Mouse (Mus musculus) forebrain, embryonic 12.5 days (tissue): ENCODE measurements at regions not wholly inside any gene's neighbourhood (a gene's known extent, or its start where the extent isn't known, plus 50 kb on each side); places are given as distances from the start of the nearest gene placed in this dataset.
A peak's percentile ranks its signal among the peaks of the same experiment; 100 is the strongest.

ENCODE experiments used
- ATAC-seq: fragments of 200-750 bp; cut with Nextera tagmentation; 2 replicates; pipeline ENCODE4 v1.8.0; 2017; ENCODE audit warnings: moderate TSS enrichment; ENCODE audit not compliant: low FRiP score
- H3K27ac ChIP-seq: fragments of 300-500 bp; sonication (generic); 2 replicates; pipeline ENCODE4 v1.5.1; 2016; ENCODE audit warnings: mild to moderate bottlenecking
- H3K27me3 ChIP-seq: fragments of 300-500 bp; sonication (generic); 2 replicates; pipeline ENCODE4 v1.6.1; 2016; ENCODE audit warnings: mild to moderate bottlenecking
- H3K36me3 ChIP-seq: fragments of 300-500 bp; sonication (generic); replicated peaks from 2 replicates; pipeline ENCODE4 v1.6.1; 2016; ENCODE audit warnings: mild to moderate bottlenecking
- H3K4me1 ChIP-seq: fragments of 300-500 bp; sonication (generic); 2 replicates; pipeline ENCODE4 v1.6.1; 2016
- H3K4me2 ChIP-seq: fragments of 300-500 bp; sonication (generic); 2 replicates; pipeline ENCODE4 v1.6.1; 2016; ENCODE audit warnings: mild to moderate bottlenecking, moderate library complexity
- H3K4me3 ChIP-seq: fragments of 300-500 bp; sonication (generic); replicated peaks from 2 replicates; pipeline ENCODE4 v1.5.1; 2016; ENCODE audit warnings: mild to moderate bottlenecking
- H3K9ac ChIP-seq: fragments of 300-500 bp; sonication (generic); 2 replicates; pipeline ENCODE4 v1.6.1; 2016; ENCODE audit warnings: mild to moderate bottlenecking
- H3K9me3 ChIP-seq: fragments of 300-500 bp; sonication (generic); 2 replicates; pipeline ENCODE4 v1.6.1; 2016
- WGBS: fragments of 180-500 bp; shearing (Covaris S2); methylation state at CpG from one replicate; pipeline ENCODE4 v1.1.7; 2016; 5-methylcytosine and 5-hydroxymethylcytosine counted together

- Histone ChIP-seq H3K4me2 (no peak overlapping the region), H3K4me1 (no peaks in the 10 kb centered on the region), H3K36me3 (no peaks in the 10 kb centered on the region), H3K27me3 (no peaks in the 10 kb centered on the region), H3K9me3 (no peaks in the 10 kb centered on the region), H3K9ac (no peak overlapping the region), H3K4me3 (no peak overlapping the region), H3K27ac (no peak overlapping the region)
- 79% methylated on average over 6 of the region's 6 CpGs for WGBS
- ATAC-seq = no peak
Measured at GRCm38 (mm10) chr10:122545029-122545428, 96.7 kb downstream of the Avpr1a start.

DNA sequence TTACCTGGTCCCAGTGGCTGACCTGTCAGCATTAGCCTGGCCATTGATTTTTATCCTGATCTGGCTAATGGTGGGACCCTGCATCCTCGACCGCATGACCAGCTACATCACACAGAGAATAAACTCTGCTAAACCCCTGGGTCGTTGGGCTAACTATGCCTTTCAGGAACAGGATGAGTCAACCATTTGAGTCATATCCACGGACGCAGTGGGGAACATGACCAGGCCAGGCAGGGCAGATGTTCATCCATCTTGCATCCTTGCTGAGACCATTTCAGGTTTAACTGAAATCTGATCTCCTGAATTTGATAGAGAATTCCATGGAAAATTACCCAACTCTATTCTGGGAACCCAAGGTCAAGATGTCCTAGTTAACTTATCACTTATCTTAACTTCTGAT, 103.3 kb downstream of the Avpr1a start:
- WGBS = 87% methylated on average over 5 of the region's 5 CpGs

DNA sequence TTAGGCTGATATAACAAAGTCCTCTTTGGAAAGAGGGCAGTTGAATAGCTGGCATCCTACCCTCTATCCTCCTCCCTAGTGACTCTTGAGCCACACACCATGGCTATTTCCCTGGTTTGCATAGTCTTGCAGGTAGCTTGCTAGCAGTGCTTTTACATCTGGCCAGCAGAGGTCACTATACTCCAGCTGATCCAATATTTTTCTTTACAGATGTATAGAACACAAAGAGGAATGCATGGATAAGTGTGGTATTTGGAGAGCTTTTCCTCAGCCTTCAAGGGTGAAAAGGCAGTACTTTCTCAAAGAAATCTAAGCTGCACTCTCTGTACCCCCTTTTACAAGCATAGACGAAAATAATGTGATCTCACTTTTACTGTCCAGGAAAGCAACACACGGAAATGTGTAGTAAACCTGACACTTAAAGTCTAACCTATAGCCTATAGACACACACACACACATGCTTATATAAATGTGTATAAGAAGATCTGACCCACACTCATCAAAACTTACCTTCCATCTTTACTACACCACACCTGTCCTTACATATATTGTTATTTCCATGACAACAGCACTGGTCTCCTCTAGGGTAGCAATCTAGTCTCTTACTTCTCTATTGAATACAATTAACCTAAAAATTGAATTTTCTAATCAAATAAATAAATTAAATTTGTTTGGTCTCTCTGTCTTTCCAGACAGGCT, 105.0 kb downstream of the Avpr1a start:
- no peaks in the 10 kb centered on the region for H3K36me3 ChIP-seq
- no peaks in the 10 kb centered on the region for H3K9me3 ChIP-seq
- H3K27me3 ChIP-seq = no peaks in the 10 kb centered on the region
- no peak overlapping the region for H3K4me2 ChIP-seq
- H3K27ac ChIP-seq = no peak overlapping the region
- peak; percentile 74; the same call in 1 of the 2 replicates for ATAC-seq
- 47% methylated on average over 2 of the region's 2 CpGs for WGBS
- H3K4me3 ChIP-seq = no peak overlapping the region
- no peaks in the 10 kb centered on the region for H3K4me1 ChIP-seq
- no peak overlapping the region for H3K9ac ChIP-seq

More for the DNA sequence above, 103.3 kb downstream of the Avpr1a start:
- Histone ChIP-seq H3K36me3 (no peaks in the 10 kb centered on the region), H3K4me1 (no peaks in the 10 kb centered on the region), H3K27me3 (no peaks in the 10 kb centered on the region), H3K4me2 (no peak overlapping the region), H3K9me3 (no peaks in the 10 kb centered on the region), H3K4me3 (no peak overlapping the region), H3K9ac (no peak overlapping the region), H3K27ac (no peak overlapping the region)
- ATAC-seq = no peak

- 77% methylated on average over 2 of the region's 2 CpGs for WGBS
- Histone ChIP-seq H3K4me1 (no peaks in the 10 kb centered on the region), H3K27ac (no peak overlapping the region), H3K4me3 (no peak overlapping the region), H3K9me3 (no peaks in the 10 kb centered on the region), H3K27me3 (no peaks in the 10 kb centered on the region), H3K36me3 (no peaks in the 10 kb centered on the region), H3K9ac (no peak overlapping the region), H3K4me2 (no peak overlapping the region)
- ATAC-seq = 0 out of 2 replicates have a peak, but pooled peaks have one; percentile 2
Measured at GRCm38 (mm10) chr10:122553851-122554250, 105.6 kb downstream of the Avpr1a start.

GRCm38 (mm10) chr10:122558660-122559059, 110.4 kb downstream of the Avpr1a start:
- no peaks in the 10 kb centered on the region for H3K4me1 ChIP-seq
- no peak overlapping the region for H3K4me2 ChIP-seq
- ATAC-seq = no peak
- WGBS = 94% methylated on average over 1 of the region's 1 CpGs
- H3K27ac ChIP-seq = no peak overlapping the region
- H3K36me3 ChIP-seq = no peaks in the 10 kb centered on the region
- H3K4me3 ChIP-seq = no peak overlapping the region
- no peak overlapping the region for H3K9ac ChIP-seq
- no peaks in the 10 kb centered on the region for H3K27me3 ChIP-seq
- H3K9me3 ChIP-seq = no peaks in the 10 kb centered on the region

DNA sequence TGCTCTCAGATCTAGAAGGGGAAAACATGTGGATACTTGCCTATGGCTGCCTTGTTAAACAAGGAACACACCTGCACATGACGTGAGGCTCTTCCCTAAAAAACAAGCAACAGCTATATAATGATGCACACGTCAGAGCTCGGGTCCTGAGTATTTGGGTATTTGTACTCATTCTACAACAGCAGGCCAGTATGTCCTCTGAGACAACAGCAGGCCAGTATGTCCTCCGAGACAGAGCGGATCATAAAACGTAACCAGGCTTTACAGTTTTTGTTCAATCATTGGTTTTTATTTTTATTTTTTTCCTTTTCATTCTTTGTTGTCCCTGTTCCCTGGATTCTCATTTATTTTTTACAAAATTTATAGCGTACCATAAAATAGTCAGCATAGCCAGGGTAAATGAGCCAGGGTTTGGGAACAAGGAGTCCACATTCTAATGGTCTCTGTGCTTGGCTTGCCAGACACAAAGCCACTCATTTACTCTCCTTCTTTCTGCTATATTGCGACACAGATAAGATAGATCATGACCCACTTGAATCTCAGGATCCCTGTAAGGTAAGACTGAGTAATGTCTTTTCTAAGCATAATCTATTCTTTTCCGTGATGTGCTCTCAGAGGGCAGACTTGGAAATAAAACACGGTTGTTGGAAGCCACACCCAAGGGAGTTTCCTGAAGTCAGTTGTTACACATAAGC, 111.8 kb downstream of the Avpr1a start:
- 90% methylated on average over 10 of the region's 10 CpGs for WGBS
- no peaks in the 10 kb centered on the region for H3K27me3 ChIP-seq
- ATAC-seq = no peak
- no peak overlapping the region for H3K27ac ChIP-seq
- no peak overlapping the region for H3K9ac ChIP-seq
- no peaks in the 10 kb centered on the region for H3K36me3 ChIP-seq
- H3K9me3 ChIP-seq = no peaks in the 10 kb centered on the region
- H3K4me1 ChIP-seq = 0 out of 2 replicates have a peak, but pooled peaks cover 5% of the 10 kb centered on the region
- no peak overlapping the region for H3K4me3 ChIP-seq
- no peak overlapping the region for H3K4me2 ChIP-seq

DNA sequence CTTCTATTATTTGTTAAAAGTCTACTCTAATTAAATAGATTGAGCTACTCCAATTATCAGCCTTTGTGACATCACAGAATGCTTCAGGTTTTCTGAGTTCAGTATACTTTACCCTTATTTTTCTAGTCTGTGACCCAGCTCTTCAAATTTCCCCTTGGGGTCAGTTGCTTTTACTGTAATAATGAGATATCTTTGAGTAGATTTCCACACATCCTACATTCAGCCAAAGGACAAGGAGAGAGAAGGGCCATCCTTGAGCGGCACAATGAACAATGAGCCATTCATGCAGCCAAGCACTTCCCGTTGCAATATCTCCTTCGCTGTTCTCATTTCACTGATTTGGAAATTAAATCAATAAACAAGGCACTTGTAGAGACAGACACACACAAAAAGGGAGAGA, 113.6 kb downstream of the Avpr1a start:
- Histone ChIP-seq H3K4me2 (no peak overlapping the region), H3K9me3 (no peaks in the 10 kb centered on the region), H3K4me1 (0 out of 2 replicates have a peak, but pooled peaks cover 5% of the 10 kb centered on the region), H3K36me3 (no peaks in the 10 kb centered on the region), H3K9ac (no peak overlapping the region), H3K27ac (no peak overlapping the region), H3K4me3 (no peak overlapping the region), H3K27me3 (no peaks in the 10 kb centered on the region)
- no peak for ATAC-seq
- 74% methylated on average over 3 of the region's 3 CpGs for WGBS

DNA sequence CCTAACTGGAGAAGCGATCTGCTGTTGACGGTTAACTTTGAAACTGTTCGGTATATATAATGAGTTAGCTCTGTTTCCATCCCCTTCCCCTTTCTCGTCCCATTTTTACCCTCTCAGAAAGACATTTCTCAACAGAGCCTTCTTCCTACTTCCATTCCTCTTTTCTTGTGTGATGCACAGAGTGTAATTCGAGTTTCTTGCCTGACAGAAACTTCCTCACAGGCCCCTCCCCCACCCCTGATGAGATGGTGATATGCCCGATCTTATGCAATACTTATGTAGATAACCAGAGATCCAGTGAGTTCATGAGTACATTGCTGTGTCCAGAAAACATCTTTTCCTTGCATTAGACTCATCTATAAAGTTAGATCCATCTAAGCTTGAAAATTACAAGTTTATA, 114.2 kb downstream of the Avpr1a start:
- no peak for ATAC-seq
- no peak overlapping the region for H3K4me2 ChIP-seq
- H3K9ac ChIP-seq = no peak overlapping the region
- H3K36me3 ChIP-seq = no peaks in the 10 kb centered on the region
- 0 out of 2 replicates have a peak, but pooled peaks cover 5% of the 10 kb centered on the region for H3K4me1 ChIP-seq
- H3K4me3 ChIP-seq = no peak overlapping the region
- no peaks in the 10 kb centered on the region for H3K27me3 ChIP-seq
- no peaks in the 10 kb centered on the region for H3K9me3 ChIP-seq
- no peak overlapping the region for H3K27ac ChIP-seq
- WGBS = 80% methylated on average over 6 of the region's 6 CpGs

DNA sequence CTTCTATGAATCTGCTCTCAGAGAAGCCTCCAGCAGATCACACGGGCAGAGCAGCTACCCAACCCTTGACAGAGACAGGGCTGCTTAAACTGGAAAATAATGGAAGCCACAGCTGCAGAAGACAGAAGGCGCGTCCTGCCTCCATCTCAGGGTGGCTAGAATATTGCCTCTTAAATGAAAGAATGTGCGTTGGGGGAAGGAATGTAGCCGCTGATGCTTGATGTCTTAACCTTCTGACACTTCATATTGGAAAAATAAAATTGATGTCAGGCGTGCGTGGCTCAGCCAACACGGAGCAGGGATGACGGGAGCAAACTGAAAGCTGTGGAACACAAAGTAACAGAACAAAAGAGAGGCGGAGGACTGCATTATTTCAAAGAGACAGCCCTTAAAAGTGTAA, 114.6 kb upstream of the Ppm1h start:
- no peaks in the 10 kb centered on the region for H3K9me3 ChIP-seq
- ATAC-seq = 0 out of 2 replicates have a peak, but pooled peaks have one; percentile 27
- H3K36me3 ChIP-seq = no peaks in the 10 kb centered on the region
- no peak overlapping the region for H3K9ac ChIP-seq
- H3K27me3 ChIP-seq = no peaks in the 10 kb centered on the region
- H3K4me1 ChIP-seq = 0 out of 2 replicates have a peak, but pooled peaks cover 5% of the 10 kb centered on the region
- H3K4me2 ChIP-seq = no peak overlapping the region
- H3K27ac ChIP-seq = no peak overlapping the region
- 58% methylated on average over 10 of the region's 10 CpGs for WGBS
- H3K4me3 ChIP-seq = no peak overlapping the region

DNA sequence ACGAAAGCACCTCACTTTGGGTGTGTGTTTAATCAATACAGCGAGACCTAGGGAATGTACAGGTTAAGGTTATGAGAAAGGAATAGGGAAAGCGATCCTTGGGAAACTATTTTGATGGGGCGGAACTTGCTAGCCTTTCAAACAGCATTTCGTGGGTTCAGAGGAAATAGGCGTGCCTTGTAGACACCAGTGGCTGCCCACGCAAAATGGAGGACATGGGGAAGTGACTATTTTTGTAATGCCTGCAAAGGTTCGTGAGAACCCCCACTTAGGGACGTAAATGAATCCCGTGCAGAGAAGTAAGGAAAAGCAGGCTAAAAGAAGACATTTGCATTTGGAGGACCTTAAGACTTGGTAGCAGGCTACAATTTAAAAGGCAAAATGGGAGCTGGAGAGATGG, 114.1 kb upstream of the Ppm1h start:
- Histone ChIP-seq H3K4me1 (peaks cover 6% of the 10 kb centered on the region; the same call in 1 of the 2 replicates), H3K27ac (no peak overlapping the region), H3K9ac (no peak overlapping the region), H3K9me3 (no peaks in the 10 kb centered on the region), H3K27me3 (no peaks in the 10 kb centered on the region), H3K4me3 (no peak overlapping the region), H3K36me3 (no peaks in the 10 kb centered on the region), H3K4me2 (no peak overlapping the region)
- no peak for ATAC-seq
- 87% methylated on average over 10 of the region's 10 CpGs for WGBS

GRCm38 (mm10) chr10:122566601-122567000, 112.0 kb upstream of the Ppm1h start:
- Histone ChIP-seq H3K27me3 (no peaks in the 10 kb centered on the region), H3K36me3 (no peaks in the 10 kb centered on the region), H3K4me1 (peaks cover 15% of the 10 kb centered on the region), H3K4me2 (no peak overlapping the region), H3K9ac (no peak overlapping the region), H3K9me3 (no peaks in the 10 kb centered on the region), H3K27ac (no peak overlapping the region), H3K4me3 (no peak overlapping the region)
- 49% methylated on average over 4 of the region's 4 CpGs for WGBS
- ATAC-seq = no peak

- no peaks in the 10 kb centered on the region for H3K27me3 ChIP-seq
- H3K36me3 ChIP-seq = no peaks in the 10 kb centered on the region
- peaks cover 10% of the 10 kb centered on the region for H3K4me1 ChIP-seq
- H3K9me3 ChIP-seq = no peaks in the 10 kb centered on the region
- H3K4me3 ChIP-seq = no peak overlapping the region
- no peak overlapping the region for H3K9ac ChIP-seq
- no peak overlapping the region for H3K27ac ChIP-seq
- H3K4me2 ChIP-seq = no peak overlapping the region
- no peak for ATAC-seq
- 76% methylated on average over 13 of the region's 13 CpGs for WGBS
Measured at GRCm38 (mm10) chr10:122569546-122570202, 108.9 kb upstream of the Ppm1h start.
